In the genomic region with DNA sequence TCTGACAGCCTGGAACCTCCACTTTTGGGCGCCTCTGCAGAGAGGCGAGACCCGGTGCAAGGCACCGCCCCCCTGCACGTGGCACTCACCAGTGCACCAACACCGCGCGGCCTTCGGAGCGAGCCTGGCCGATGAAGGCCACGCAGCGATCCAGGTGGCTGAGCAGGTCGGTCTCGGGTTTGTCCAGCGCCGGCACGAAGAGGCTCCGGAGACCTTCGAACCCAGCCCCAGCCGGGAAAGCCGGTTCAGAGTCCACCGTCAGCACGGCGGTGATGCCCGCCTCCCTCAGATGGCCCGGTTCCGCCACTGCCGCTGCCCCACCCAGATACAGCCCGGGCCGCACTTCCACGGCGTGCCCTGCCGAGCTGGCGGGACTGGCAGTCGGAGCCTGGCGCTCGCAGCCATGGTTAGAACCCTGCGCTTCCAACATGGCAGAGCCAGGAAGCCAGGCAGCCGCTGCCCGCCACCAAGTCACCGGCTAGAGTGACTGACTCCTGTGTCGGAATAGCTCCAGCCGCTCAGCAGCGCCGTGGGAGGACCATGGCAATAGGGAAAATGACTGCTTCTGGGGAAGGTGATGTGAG, we compare ENCODE assay signal across 8 mouse cellular contexts. TPM values are rescaled to one million over a fixed set of nuclear protein-coding genes. Genes with fewer than 3 reads are reported as not detected.
A peak's percentile ranks its signal among the peaks of the same experiment; 100 is the strongest.
DNase-seq lines count a peak whose midpoint lies in the region; ATAC-seq and TF ChIP-seq lines count a peak whose summit lies in the region.

A gene (plus strand): TSS at position 88 of the 584 bp plus-strand sequence.
A gene (minus strand): TSS at position 563 of the 584 bp plus-strand sequence.

- peak; percentile 76 for DNase-seq in c-Kit-positive CD71-positive TER-119-positive erythroid progenitor cells, embryonic 14.5 days (ENCODE audit: low spot score)
- peak; percentile 91 for DNase-seq in forebrain, embryonic 11.5 days (ENCODE audit: low spot score)
- DNase-seq in kidney, postnatal 25 days = peak; percentile 86 to 93
- DNase-seq in liver, embryonic 14.5 days (ENCODE audit: low read depth in 3 of 3, low spot score in 3 of 3) = peak; percentile 64 to 77 (median 75)
- DNase-seq in neural tube, embryonic 10.5 days (ENCODE audit: extremely low spot score, low spot score) = peak; percentile 83

- TF ChIP-seq EP300 in liver, embryonic 14.5 days (IDR thresholded peaks at IDR 0.05; ENCODE audit: low read depth) = no peak

- H3K4me1 ChIP-seq in E14TG2a.4 (replicated peaks; ENCODE audit: low read depth, low read length) = peaks cover 47% of the 10 kb centered on the region
- no peaks in the 10 kb centered on the region for H3K4me1 ChIP-seq in forebrain, embryonic 11.5 days (replicated peaks; ENCODE audit: control insufficient read depth, insufficient read depth, low read length)
- H3K4me1 ChIP-seq in heart, embryonic 15.5 days (replicated peaks) = peaks cover 17% of the 10 kb centered on the region
- peaks cover 0 to 11% of the 10 kb centered on the region in 2 experiments; a peak in 3 of 4 replicates for H3K4me1 ChIP-seq in liver, embryonic 14.5 days (replicated peaks; ENCODE audit: control insufficient read depth in 2 of 2, insufficient read depth in 2 of 2, low read length in 1 of 2)
- 0 out of 2 replicates have a peak, but pooled peaks cover 11% of the 10 kb centered on the region for H3K4me1 ChIP-seq in stomach, embryonic 15.5 days

- H3K27me3 ChIP-seq in E14TG2a.4 (ENCODE audit: insufficient read depth, low read length) = no peaks in the 10 kb centered on the region
- H3K27me3 ChIP-seq in forebrain, embryonic 11.5 days (ENCODE audit: control insufficient read depth, insufficient read depth, low read length) = no peaks in the 10 kb centered on the region
- H3K27me3 ChIP-seq in heart, embryonic 15.5 days = no peaks in the 10 kb centered on the region
- H3K27me3 ChIP-seq in liver, embryonic 14.5 days (ENCODE audit: control insufficient read depth, insufficient read depth, low read length) = no peaks in the 10 kb centered on the region
- H3K27me3 ChIP-seq in stomach, embryonic 15.5 days (replicated peaks) = no peaks in the 10 kb centered on the region

- peaks cover 30% of the 10 kb centered on the region for H3K36me3 ChIP-seq in E14TG2a.4 (ENCODE audit: insufficient read depth, low read length)
- no peaks in the 10 kb centered on the region for H3K36me3 ChIP-seq in forebrain, embryonic 11.5 days (ENCODE audit: control insufficient read depth, insufficient read depth, low read length)
- peaks cover 9% of the 10 kb centered on the region for H3K36me3 ChIP-seq in heart, embryonic 15.5 days
- H3K36me3 ChIP-seq in liver, embryonic 14.5 days (replicated peaks; ENCODE audit: control insufficient read depth, insufficient read depth, low read depth) = no peaks in the 10 kb centered on the region; the same call in 1 of the 2 replicates
- H3K36me3 ChIP-seq in stomach, embryonic 15.5 days = peaks cover 8% of the 10 kb centered on the region

- TF ChIP-seq CTCF in E14TG2a.4 (conservative IDR thresholded peaks at IDR 0.05; ENCODE audit: low read length) = peak; percentile 26
- TF ChIP-seq CTCF in liver, embryonic 14.5 days (IDR thresholded peaks at IDR 0.05; ENCODE audit: low read depth) = peak; percentile 87

- ATAC-seq in forebrain, embryonic 11.5 days (replicated peaks; ENCODE audit: low FRiP score) = peak; percentile 91
- ATAC-seq in heart, embryonic 15.5 days (replicated peaks; ENCODE audit: insufficient number of reproducible peaks, insufficient read depth, low FRiP score, low read depth) = peak; percentile 87
- ATAC-seq in liver, embryonic 14.5 days (ENCODE audit: insufficient read depth) = peak; percentile 83
- peak; percentile 92 for ATAC-seq in stomach, embryonic 15.5 days (ENCODE audit: insufficient read depth, low FRiP score, low read depth)

- WGBS in forebrain, embryonic 11.5 days = under 1% methylated on average over 46 of the region's 46 CpGs
- under 1% methylated on average over 46 of the region's 46 CpGs for WGBS in heart, embryonic 15.5 days
- WGBS in liver, embryonic 14.5 days (ENCODE audit: insufficient replicate concordance) = under 1% methylated on average over 46 of the region's 46 CpGs
- under 1% methylated on average over 46 of the region's 46 CpGs for whole genome bisulfite sequencing in stomach, embryonic 15.5 days

- peak within 1 kb of the TSS; percentile 97 for H3K4me3 ChIP-seq in E14TG2a.4 (replicated peaks; ENCODE audit: low read length)
- peak within 1 kb of the TSS; percentile 93 for H3K4me3 ChIP-seq in forebrain, embryonic 11.5 days (ENCODE audit: low read depth, low read length)
- peak within 1 kb of the TSS; percentile 80 for H3K4me3 ChIP-seq in heart, embryonic 15.5 days
- peak within 1 kb of the TSS; percentile 62 to 67 for H3K4me3 ChIP-seq in liver, embryonic 14.5 days (ENCODE audit: insufficient read depth in 1 of 2, low read depth in 2 of 2, low read length in 2 of 2)
- H3K4me3 ChIP-seq in stomach, embryonic 15.5 days (replicated peaks) = peak within 1 kb of the TSS; percentile 83

- H3K9ac ChIP-seq in forebrain, embryonic 11.5 days (ENCODE audit: low read length) = peak within 1 kb of the TSS; percentile 86
- H3K9ac ChIP-seq in heart, embryonic 15.5 days = peak within 1 kb of the TSS; percentile 79
- H3K9ac ChIP-seq in liver, embryonic 14.5 days (replicated peaks) = peak within 1 kb of the TSS; percentile 68
- H3K9ac ChIP-seq in stomach, embryonic 15.5 days = peak within 1 kb of the TSS; percentile 77

- H3K27ac ChIP-seq in forebrain, embryonic 11.5 days (ENCODE audit: low read depth, low read length) = peak within 1 kb of the TSS; percentile 15; the same call in 1 of the 2 replicates
- H3K27ac ChIP-seq in heart, embryonic 15.5 days = peak within 1 kb of the TSS; percentile 72
- no peak within 1 kb of the TSS for H3K27ac ChIP-seq in liver, embryonic 14.5 days
- peak within 1 kb of the TSS; percentile 86 for H3K27ac ChIP-seq in stomach, embryonic 15.5 days

- no peaks in the 10 kb centered on the region for H3K9me3 ChIP-seq in E14TG2a.4 (ENCODE audit: low read length)
- H3K9me3 ChIP-seq in forebrain, embryonic 11.5 days (ENCODE audit: control insufficient read depth, low read length) = no peaks in the 10 kb centered on the region
- no peaks in the 10 kb centered on the region for H3K9me3 ChIP-seq in heart, embryonic 15.5 days (replicated peaks)
- no peaks in the 10 kb centered on the region for H3K9me3 ChIP-seq in liver, embryonic 14.5 days (ENCODE audit: control insufficient read depth, low read length)
- no peaks in the 10 kb centered on the region for H3K9me3 ChIP-seq in stomach, embryonic 15.5 days

- H3K4me2 ChIP-seq in forebrain, embryonic 11.5 days (ENCODE audit: low read depth, low read length, severe bottlenecking) = peak within 1 kb of the TSS; percentile 73
- H3K4me2 ChIP-seq in heart, embryonic 15.5 days = peak within 1 kb of the TSS; percentile 76
- peak within 1 kb of the TSS; percentile 72 for H3K4me2 ChIP-seq in liver, embryonic 14.5 days (ENCODE audit: low read depth)
- peak within 1 kb of the TSS; percentile 57 for H3K4me2 ChIP-seq in stomach, embryonic 15.5 days

RNA-seq across cellular contexts. Expression of the first gene that starts in this region (rescaled TPM):
- polyA plus RNA-seq in forebrain, embryonic 11.5 days (2014; fragmentation: Nextera tagmentation; extraction: Ambion mirVana) = 0.37 TPM in 1 of 2 replicates, not detected in the other
- 0.62 and 0.84 TPM in 2 replicates for polyA plus RNA-seq in heart, embryonic 15.5 days (2015; fragmentation: Nextera tagmentation; extraction: Ambion mirVana)
- 0.26 and 0.54 TPM in 2 replicates for polyA plus RNA-seq in liver, embryonic 14.5 days (2012; rRNA removed)
- polyA plus RNA-seq in liver, embryonic 14.5 days (2014; fragmentation: Nextera tagmentation; extraction: Ambion mirVana) = 0.38 and 0.47 TPM in 2 replicates
- polyA plus RNA-seq in stomach, embryonic 15.5 days (2015; fragmentation: Nextera tagmentation; extraction: Ambion mirVana) = 1.1 TPM in 2 replicates

RNA-seq across cellular contexts. Expression of the second gene that starts in this region (rescaled TPM):
- 28.7 and 29.3 TPM in 2 replicates for polyA plus RNA-seq in forebrain, embryonic 11.5 days (2014; fragmentation: Nextera tagmentation; extraction: Ambion mirVana)
- polyA plus RNA-seq in heart, embryonic 15.5 days (2015; fragmentation: Nextera tagmentation; extraction: Ambion mirVana) = 23.0 TPM in 2 replicates
- 9.5 and 13.6 TPM in 2 replicates for polyA plus RNA-seq in liver, embryonic 14.5 days (2012; rRNA removed)
- polyA plus RNA-seq in liver, embryonic 14.5 days (2014; fragmentation: Nextera tagmentation; extraction: Ambion mirVana) = 19.1 and 20.4 TPM in 2 replicates
- polyA plus RNA-seq in stomach, embryonic 15.5 days (2015; fragmentation: Nextera tagmentation; extraction: Ambion mirVana) = 47.1 and 47.3 TPM in 2 replicates
